Mouse (Mus musculus): ENCODE data around the gene Pcdh19. TPM values are rescaled to one million over a fixed set of nuclear protein-coding genes. Genes with fewer than 3 reads are reported as not detected.

The Pcdh19 gene
- polyA plus RNA-seq, 1 experiment from 2014 or later = 16.1 TPM

DNA sequence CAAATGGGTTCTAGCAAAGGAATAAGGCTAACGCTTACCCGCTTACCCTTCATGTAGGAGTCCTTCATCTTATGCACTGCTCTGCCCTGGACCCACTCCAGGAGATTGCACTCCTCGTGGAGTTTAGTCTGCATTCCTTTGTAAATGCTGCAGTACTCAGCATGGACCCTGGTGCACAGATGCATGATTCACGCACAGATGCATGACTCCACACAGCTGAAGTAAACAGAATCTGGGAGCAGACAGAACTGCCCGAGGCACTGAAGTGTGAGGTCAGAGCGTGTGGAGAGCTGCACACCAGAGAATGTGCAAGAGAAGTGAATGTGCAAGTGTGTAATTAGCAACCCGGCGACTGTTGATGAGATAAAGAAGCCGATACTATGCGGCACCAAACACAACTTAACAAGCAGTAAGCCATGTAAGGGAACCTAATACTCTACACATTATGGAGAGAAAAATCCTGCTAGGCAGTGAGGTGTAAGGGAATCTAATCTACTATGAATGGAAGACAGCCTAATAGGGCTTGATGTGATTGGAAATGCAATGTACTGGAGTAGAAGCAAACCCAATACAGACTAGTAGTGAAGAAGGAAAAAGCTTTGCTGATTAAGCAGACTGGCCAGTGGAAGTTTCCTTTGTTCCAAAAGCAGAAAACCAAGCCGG lies 32.8 kb downstream of the Pcdh19 start:
- H3K27ac ChIP-seq (replicated peaks) = no peak overlapping the region
- no peaks in the 10 kb centered on the region for H3K36me3 ChIP-seq
- no peaks in the 10 kb centered on the region for H3K4me1 ChIP-seq
- H3K27me3 ChIP-seq (replicated peaks) = peaks cover 8% of the 10 kb centered on the region; the same call in 1 of the 2 replicates
- H3K9ac ChIP-seq (replicated peaks) = no peak overlapping the region
- 63% methylated on average over 11 of the region's 11 CpGs for WGBS
- no peak overlapping the region for H3K4me3 ChIP-seq (replicated peaks)
- H3K9me3 ChIP-seq (replicated peaks) = no peaks in the 10 kb centered on the region
- H3K4me2 ChIP-seq = no peak overlapping the region
- ATAC-seq (ENCODE audit: low FRiP score) = no peak

DNA sequence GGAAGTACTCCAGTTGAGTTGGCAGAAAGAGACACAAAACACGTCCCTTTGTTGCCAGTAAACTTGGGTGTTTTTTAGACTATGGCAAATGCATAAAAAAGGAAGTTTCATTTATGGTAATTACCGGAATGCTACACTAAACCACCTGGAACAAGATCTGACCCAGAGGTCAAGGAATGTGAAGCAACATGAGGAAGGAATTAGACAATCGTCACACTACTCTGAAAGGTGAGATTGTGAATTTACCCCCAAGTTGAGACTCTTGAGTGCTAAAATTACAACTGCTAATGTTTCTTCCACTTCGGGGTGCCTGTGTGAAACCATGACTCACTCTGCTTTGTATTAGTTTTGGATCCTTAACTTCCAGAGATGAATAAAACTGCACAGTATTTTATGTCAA lies 33.6 kb downstream of the Pcdh19 start:
- Histone ChIP-seq H3K27ac (replicated peaks) (no peak overlapping the region), H3K9me3 (replicated peaks) (no peaks in the 10 kb centered on the region), H3K9ac (replicated peaks) (no peak overlapping the region), H3K4me3 (replicated peaks) (no peak overlapping the region), H3K36me3 (no peaks in the 10 kb centered on the region), H3K27me3 (replicated peaks) (peaks cover 8% of the 10 kb centered on the region; the same call in 1 of the 2 replicates), H3K4me1 (no peaks in the 10 kb centered on the region), H3K4me2 (no peak overlapping the region)
- no peak for ATAC-seq (ENCODE audit: low FRiP score)
- 76% methylated on average over 4 of the region's 4 CpGs for WGBS

DNA sequence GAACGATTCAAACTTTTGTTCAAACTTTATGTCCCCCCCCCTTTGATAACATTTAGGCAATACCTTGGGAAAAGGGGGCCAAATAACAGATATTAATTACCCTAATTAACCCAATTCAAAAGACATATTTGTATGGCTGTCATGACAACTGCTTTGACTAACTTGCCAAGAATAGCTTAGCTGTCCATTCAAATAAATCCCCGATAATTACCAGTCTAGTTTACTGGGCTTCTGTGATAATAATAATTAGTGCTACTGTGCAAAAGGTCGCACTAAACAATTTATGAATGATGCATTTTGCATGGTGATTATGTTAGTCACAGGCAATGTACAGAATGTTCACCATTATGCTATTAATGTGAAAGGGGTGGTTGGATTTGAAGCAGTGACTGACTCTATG lies 35.7 kb downstream of the Pcdh19 start:
- WGBS = 55% methylated on average over 3 of the region's 3 CpGs

GRCm38 (mm10) chrX:133650379-133650778 lies 38.4 kb downstream of the Pcdh19 start:
- no peak for ATAC-seq (ENCODE audit: low FRiP score)
- Histone ChIP-seq H3K27ac (replicated peaks) (no peak overlapping the region), H3K4me2 (no peak overlapping the region), H3K27me3 (replicated peaks) (no peaks in the 10 kb centered on the region), H3K4me1 (no peaks in the 10 kb centered on the region), H3K36me3 (no peaks in the 10 kb centered on the region), H3K4me3 (replicated peaks) (no peak overlapping the region), H3K9me3 (replicated peaks) (no peaks in the 10 kb centered on the region), H3K9ac (replicated peaks) (no peak overlapping the region)
- WGBS = 86% methylated on average over 3 of the region's 3 CpGs

More for the DNA sequence above, 35.7 kb downstream of the Pcdh19 start:
- Histone ChIP-seq H3K4me2 (no peak overlapping the region), H3K36me3 (no peaks in the 10 kb centered on the region), H3K27ac (replicated peaks) (no peak overlapping the region), H3K4me1 (no peaks in the 10 kb centered on the region), H3K9me3 (replicated peaks) (no peaks in the 10 kb centered on the region), H3K9ac (replicated peaks) (no peak overlapping the region), H3K4me3 (replicated peaks) (no peak overlapping the region), H3K27me3 (replicated peaks) (peaks cover 4% of the 10 kb centered on the region; the same call in 1 of the 2 replicates)
- no peak for ATAC-seq (ENCODE audit: low FRiP score)

DNA sequence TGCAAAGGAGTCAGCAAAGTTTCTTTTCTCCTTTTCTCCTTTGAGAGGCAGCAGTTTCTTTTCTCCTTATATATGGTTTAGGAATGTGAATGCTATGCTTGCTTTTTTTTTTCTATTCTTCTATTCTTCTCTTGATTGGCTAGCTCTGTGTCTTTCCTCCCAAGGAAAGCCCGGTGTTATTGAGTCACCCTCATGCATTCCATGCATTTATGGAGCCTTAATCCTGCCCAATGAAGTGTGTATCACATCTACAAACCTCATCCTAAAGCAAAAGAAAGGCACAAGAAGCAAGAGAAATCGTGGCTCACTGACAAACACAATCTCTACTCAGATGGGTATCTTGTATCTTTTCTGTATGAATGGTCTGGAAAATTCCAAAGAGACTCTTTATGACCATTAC lies 41.0 kb downstream of the Pcdh19 start:
- ATAC-seq (ENCODE audit: low FRiP score) = no peak
- H3K27me3 ChIP-seq (replicated peaks) = no peaks in the 10 kb centered on the region

GRCm38 (mm10) chrX:133639445-133639844 lies 49.3 kb downstream of the Pcdh19 start:
- H3K9ac ChIP-seq (replicated peaks) = no peak overlapping the region
- no peaks in the 10 kb centered on the region for H3K4me1 ChIP-seq
- ATAC-seq (ENCODE audit: low FRiP score) = no peak
- H3K27me3 ChIP-seq (replicated peaks) = 0 out of 2 replicates have a peak, but pooled peaks cover 7% of the 10 kb centered on the region
- H3K27ac ChIP-seq (replicated peaks) = no peak overlapping the region
- H3K4me2 ChIP-seq = no peak overlapping the region
- no peak overlapping the region for H3K4me3 ChIP-seq (replicated peaks)
- no peaks in the 10 kb centered on the region for H3K36me3 ChIP-seq
- no peaks in the 10 kb centered on the region for H3K9me3 ChIP-seq (replicated peaks)

More for the DNA sequence above, 41.0 kb downstream of the Pcdh19 start:
- no peaks in the 10 kb centered on the region for H3K9me3 ChIP-seq (replicated peaks)
- H3K9ac ChIP-seq (replicated peaks) = no peak overlapping the region
- H3K4me2 ChIP-seq = no peak overlapping the region
- no peak overlapping the region for H3K4me3 ChIP-seq (replicated peaks)
- 58% methylated on average over 2 of the region's 2 CpGs for WGBS
- no peaks in the 10 kb centered on the region for H3K36me3 ChIP-seq
- H3K27ac ChIP-seq (replicated peaks) = no peak overlapping the region
- H3K4me1 ChIP-seq = no peaks in the 10 kb centered on the region

DNA sequence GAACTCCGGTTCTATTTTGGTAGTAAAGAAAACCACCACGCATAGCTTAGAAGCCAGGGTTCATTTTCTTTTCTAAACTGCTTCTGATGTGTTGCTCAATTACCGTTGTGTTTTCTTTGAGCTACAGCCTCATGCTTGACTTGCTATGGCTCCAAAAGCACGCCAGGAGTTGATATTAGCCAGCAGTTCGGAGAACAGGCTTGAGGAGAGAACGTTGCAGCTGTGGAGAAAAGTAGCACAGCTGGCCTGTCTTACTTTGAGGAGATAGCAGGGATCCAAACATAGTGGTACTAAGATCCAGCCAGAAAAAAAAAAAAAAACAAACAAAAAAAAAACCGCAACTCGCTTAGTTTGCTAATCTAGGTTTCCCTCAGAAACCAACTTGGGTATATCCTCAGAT lies 59.2 kb downstream of the Pcdh19 start:
- Histone ChIP-seq H3K9ac (replicated peaks) (no peak overlapping the region), H3K9me3 (replicated peaks) (no peaks in the 10 kb centered on the region), H3K4me2 (no peak overlapping the region), H3K27ac (replicated peaks) (no peak overlapping the region), H3K4me1 (no peaks in the 10 kb centered on the region), H3K4me3 (replicated peaks) (no peak overlapping the region), H3K27me3 (replicated peaks) (no peaks in the 10 kb centered on the region), H3K36me3 (no peaks in the 10 kb centered on the region)
- no peak for ATAC-seq (ENCODE audit: low FRiP score)
- WGBS = 77% methylated on average over 8 of the region's 8 CpGs

DNA sequence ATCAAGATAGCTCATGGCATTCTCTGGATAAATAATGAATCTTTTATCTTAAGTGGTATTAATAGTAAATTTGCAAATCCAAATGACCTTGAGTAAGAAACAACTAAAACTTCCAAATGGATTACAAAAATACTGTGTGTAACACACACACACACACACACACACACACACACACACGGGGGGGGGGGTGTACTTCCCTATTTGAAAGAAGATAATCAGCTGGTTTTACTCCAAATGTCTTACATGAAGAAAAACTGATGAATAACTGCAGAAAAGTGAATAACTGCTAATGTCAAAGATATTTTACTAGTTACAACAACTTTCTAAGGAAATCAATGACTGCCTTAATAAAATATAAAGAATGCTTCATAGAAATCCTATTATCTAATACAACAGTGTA lies 70.6 kb downstream of the Pcdh19 start:
- Histone ChIP-seq H3K36me3 (no peaks in the 10 kb centered on the region), H3K9me3 (replicated peaks) (no peaks in the 10 kb centered on the region), H3K4me1 (no peaks in the 10 kb centered on the region), H3K4me3 (replicated peaks) (no peak overlapping the region), H3K9ac (replicated peaks) (no peak overlapping the region), H3K27me3 (replicated peaks) (no peaks in the 10 kb centered on the region), H3K4me2 (no peak overlapping the region), H3K27ac (replicated peaks) (no peak overlapping the region)
- no peak for ATAC-seq (ENCODE audit: low FRiP score)
- 58% methylated on average over 1 of the region's 1 CpGs for WGBS

GRCm38 (mm10) chrX:133605828-133606227 lies 83.0 kb downstream of the Pcdh19 start:
- 52% methylated on average over 4 of the region's 4 CpGs for WGBS
- H3K36me3 ChIP-seq = no peaks in the 10 kb centered on the region
- no peaks in the 10 kb centered on the region for H3K9me3 ChIP-seq (replicated peaks)
- H3K27ac ChIP-seq (replicated peaks) = no peak overlapping the region
- H3K9ac ChIP-seq (replicated peaks) = no peak overlapping the region
- no peak overlapping the region for H3K4me3 ChIP-seq (replicated peaks)
- H3K27me3 ChIP-seq (replicated peaks) = no peaks in the 10 kb centered on the region
- H3K4me1 ChIP-seq = no peaks in the 10 kb centered on the region
- H3K4me2 ChIP-seq = no peak overlapping the region
- ATAC-seq (ENCODE audit: low FRiP score) = no peak

- Histone ChIP-seq H3K36me3 (no peaks in the 10 kb centered on the region), H3K4me2 (no peak overlapping the region), H3K4me3 (replicated peaks) (no peak overlapping the region), H3K27ac (replicated peaks) (no peak overlapping the region), H3K4me1 (no peaks in the 10 kb centered on the region), H3K9me3 (replicated peaks) (no peaks in the 10 kb centered on the region), H3K27me3 (replicated peaks) (no peaks in the 10 kb centered on the region), H3K9ac (replicated peaks) (no peak overlapping the region)
- WGBS = 44% methylated on average over 4 of the region's 4 CpGs
- ATAC-seq (ENCODE audit: low FRiP score) = no peak
These were observed 84.5 kb downstream of the Pcdh19 start for GRCm38 (mm10) chrX:133604272-133604671.

GRCm38 (mm10) chrX:133602068-133602467 lies 86.7 kb downstream of the Pcdh19 start:
- Histone ChIP-seq H3K4me3 (replicated peaks) (no peak overlapping the region), H3K4me1 (no peaks in the 10 kb centered on the region), H3K4me2 (no peak overlapping the region), H3K9ac (replicated peaks) (no peak overlapping the region), H3K27ac (replicated peaks) (no peak overlapping the region), H3K27me3 (replicated peaks) (no peaks in the 10 kb centered on the region), H3K36me3 (no peaks in the 10 kb centered on the region), H3K9me3 (replicated peaks) (no peaks in the 10 kb centered on the region)
- 62% methylated on average over 2 of the region's 2 CpGs for WGBS
- no peak for ATAC-seq (ENCODE audit: low FRiP score)

DNA sequence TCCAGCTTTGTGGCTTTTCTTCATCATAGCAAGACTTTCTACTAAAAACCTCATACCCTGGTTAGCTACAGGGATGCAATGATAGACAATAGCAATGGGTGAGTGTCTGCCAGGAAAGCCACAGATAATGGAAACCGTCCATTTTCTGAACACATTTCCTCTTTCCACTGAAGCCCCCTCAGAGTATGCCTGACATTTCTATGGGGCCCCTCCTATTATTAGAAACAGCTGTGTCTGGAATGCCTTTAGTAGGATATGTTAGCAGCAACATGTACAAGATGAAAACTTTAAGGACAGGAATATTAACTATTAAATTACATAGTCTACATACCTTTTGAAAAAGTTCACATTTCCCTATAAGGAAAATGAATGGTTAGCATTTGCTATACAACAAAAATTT lies 87.1 kb downstream of the Pcdh19 start:
- ATAC-seq (ENCODE audit: low FRiP score) = no peak
- WGBS = 64% methylated on average over 1 of the region's 1 CpGs
- H3K9me3 ChIP-seq (replicated peaks) = no peaks in the 10 kb centered on the region

More for the DNA sequence above, 87.1 kb downstream of the Pcdh19 start:
- Histone ChIP-seq H3K9ac (replicated peaks) (no peak overlapping the region), H3K4me1 (no peaks in the 10 kb centered on the region), H3K36me3 (no peaks in the 10 kb centered on the region), H3K4me2 (no peak overlapping the region), H3K27me3 (replicated peaks) (no peaks in the 10 kb centered on the region), H3K27ac (replicated peaks) (no peak overlapping the region), H3K4me3 (replicated peaks) (no peak overlapping the region)
